Mouse (Mus musculus) cerebellum, adult 2 months (tissue): Measurements from ENCODE around the gene P2ry6.

Source experiments
- CTCF ChIP-seq: fragments of 200-500 bp; IDR thresholded peaks from 2 replicates; pipeline ENCODE4 v1.5.1; 2011; ENCODE audit warnings: low read depth, mild to moderate bottlenecking, control low read depth, low read length, moderate library complexity, borderline replicate concordance; ENCODE audit not compliant: insufficient read depth
- POLR2A ChIP-seq: fragments of 200-500 bp; IDR thresholded peaks from 2 replicates; pipeline ENCODE4 v1.6.1; 2011; ENCODE audit warnings: low read length, control low read depth, borderline replicate concordance; ENCODE audit not compliant: insufficient read depth

DNA sequence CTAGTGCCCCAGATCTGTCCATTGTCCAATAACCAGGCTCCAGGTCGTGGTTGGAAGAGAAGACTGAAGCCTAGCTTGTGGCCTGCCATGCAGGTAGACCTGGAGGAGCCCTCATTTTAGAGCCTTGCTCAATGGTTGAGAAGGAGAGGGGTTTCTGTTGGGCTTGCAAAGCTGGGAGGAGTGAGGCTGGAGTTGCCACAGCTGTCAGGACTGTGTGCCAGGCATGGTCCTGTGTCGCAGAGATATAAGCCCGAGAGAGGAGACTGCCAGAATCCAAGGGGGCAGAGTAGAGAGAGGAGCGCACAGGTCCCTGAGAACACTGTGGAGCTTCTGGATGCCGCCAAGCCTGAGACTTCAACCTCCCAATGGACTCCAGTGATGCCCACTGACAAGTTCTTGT is 29.7 kb downstream of the P2ry6 start:
- no peak for TF ChIP-seq CTCF
- TF ChIP-seq POLR2A: no peak
